Mouse (Mus musculus): ENCODE measurements around the gene Vash2.
"Not testable (repeated sequence)": the region's sequence is repeated elsewhere in the genome, so short reads cannot be mapped to it uniquely, and the experiment has no call there.

Gene Vash2

DNA sequence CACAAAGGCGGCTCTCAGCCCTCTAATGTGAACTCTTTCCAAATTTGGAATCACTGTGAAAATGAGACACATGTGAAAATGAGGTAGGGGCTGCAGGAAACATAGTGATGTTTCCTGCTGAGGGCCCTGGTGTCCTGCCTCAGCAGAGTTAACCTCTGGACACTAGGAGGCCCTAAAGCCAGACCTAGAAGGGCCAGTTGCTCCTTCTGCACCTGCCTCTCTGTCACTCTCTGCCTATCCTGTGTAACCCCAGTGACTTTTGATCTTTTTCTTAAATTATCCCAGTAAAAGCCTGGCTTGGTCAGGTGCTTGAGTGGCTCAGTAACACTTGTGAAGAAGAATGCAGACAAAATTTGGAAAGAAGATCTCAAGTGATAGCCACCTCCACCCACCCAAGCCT is 4.3 kb downstream of the Vash2 start:
- DNase-seq: no peak

DNA sequence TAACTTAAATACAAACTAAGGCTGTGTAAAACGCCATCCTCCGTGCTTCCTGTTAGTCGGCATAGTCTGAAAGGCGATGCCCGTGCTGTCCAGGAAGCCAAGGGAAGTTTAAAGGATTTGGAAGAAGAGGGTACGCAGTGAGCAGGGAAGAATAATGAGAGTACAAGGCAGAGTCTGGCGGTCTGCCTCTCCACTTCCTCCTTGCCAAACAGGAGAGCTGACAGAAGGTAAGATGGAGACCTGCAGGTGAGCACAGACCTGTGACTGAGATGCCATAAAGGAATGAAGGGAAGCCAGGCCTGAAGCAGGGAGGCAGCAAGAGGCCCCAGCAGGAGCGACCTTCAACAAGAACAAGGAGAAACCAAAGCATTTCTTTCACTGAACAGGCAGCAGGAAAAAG is 4.9 kb downstream of the Vash2 start:
- no peak for DNase-seq

DNA sequence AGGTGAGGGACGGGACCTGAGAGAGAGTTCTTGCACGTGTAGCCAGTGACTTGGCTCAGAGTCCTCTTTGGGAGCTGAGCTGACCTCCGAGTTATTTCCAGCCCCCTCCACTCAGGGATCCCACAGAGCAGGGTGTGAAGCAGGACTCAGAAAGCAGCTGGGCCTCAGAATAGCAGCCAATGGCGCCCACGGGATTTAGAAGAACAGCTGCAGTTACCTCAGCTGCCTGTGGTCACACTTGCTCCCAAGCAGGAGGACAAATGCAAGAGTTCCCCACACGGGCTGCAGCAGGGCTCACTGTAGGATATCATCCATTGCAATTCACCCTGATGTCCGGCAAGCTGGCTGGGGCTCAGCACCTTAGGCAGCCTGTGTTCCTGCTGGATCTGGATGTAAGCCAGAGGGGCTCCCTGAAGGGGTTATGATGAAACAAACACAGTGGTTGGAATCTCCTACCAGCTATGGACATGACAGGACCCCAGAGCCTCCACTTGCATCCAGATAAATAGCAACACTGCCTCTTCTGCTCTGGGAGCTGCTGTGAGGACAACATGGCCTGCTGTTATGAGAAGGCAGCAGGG is 6.4 kb downstream of the Vash2 start:
- no peak for DNase-seq

DNA sequence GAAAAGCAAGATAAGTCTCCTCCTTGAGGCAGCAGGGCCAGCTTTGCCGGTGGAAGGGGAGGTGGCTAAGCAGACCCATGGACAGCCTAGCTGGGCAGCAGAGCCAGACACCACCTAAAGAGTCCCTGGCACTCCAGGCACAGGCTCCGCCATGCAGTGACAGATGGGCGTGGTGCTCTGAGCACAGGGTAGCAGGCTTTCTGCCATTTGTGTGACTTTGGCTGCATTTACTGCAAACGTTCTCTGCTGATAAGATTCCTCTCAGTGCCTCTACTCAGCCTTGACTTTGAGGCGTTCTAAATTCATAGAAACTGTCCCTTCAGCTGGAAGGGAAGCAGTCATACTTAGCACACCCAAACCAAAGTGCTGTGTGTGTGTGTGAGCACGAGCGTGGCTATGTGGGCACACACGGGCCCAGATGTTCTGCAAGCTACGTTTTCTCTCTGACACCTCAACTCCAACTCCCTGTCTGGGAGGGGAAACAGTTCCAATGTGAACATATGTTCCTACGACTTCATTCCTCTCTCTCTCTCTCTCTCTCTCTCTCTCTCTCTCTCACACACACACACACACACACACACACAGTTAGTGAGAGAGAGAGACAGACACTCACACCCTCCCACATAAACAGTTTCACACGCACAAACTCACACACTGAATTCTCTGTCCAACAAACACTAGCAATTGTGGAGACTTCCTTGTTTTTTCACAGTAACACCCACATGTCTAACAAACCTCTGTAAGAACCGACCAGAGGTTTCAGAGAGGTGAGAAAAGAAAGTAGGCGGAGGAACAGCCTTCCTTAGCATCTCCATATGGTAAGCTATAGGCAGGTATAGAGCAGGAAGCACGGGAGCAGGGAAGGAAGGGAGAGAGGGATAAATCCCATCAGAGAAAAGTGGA is 7.1 kb downstream of the Vash2 start:
- peak; percentile 36 for DNase-seq

DNA sequence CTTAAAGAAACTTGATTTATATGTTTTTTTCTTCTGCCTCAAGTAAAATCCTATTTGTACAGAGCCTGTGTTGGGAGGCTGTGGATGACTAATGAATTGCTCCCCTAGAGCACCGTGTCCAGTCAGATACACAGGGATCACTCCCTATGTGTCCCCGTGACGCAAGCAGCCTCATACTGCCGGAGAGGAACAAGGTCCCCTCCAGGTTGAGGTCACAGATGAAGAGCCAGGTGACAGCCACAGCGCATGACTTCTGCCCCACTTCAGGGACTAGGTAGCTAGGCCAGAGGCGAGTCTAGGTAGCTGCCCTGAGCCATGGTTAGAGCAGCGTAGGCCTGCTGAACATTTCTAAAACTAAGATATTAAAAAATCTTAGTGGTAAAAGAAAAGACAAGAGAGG is 11.1 kb downstream of the Vash2 start:
- DNase-seq: no peak

DNA sequence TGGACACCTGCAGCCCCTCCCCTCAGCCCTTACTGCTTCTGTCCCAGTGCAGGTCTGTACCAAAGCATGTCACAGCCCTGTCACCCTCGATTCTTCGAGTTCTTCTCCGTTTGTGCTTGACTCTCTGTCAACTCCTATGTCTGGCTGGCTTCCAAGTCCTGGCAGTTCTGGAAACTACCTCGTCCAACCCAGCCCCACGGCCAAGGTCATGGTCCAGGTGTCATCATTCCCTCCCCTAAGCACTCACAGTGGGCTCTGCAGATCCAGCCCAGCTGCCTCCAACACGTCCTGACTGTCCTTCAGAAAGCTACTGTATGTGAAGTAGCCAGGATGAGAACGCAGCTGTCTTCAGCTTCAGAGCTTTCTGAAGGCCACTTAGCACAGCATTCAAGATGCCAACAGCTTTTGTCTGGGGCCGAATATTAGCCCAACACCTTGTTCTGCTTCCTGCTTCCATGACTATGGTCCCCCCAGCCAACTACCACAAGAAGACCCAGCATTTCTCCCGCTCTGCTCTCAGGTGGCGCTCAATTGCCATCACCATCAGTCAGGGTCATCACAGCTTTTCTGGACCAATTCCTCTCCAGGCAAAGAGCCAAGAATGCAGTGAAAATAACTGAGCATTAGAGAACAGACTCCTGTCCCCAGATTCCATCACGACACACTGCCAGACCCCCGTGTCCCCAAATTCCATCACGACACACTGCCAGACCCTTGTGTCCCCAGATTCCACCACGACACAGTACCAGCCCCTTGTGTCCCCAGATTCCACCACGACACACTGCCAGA is 13.9 kb downstream of the Vash2 start:
- no peak for DNase-seq

DNA sequence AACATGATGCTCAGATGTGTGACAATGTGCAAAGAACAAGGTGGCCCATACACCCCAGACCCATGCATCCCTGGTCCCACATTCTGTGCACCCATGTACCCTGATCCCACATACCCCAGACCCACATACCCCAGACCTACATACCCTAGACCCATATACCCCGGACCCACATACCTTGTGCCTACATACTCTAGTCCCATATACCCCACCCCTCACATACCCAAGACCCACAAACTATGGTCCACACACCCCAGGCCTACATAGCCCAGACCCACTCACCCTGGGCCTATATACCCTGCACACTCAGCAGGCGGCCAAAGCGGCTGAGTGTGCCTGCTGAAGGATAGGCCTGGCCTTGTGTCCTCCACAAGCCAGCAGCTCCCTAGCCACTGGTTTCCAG is 16.3 kb downstream of the Vash2 start:
- no peak for DNase-seq

DNA sequence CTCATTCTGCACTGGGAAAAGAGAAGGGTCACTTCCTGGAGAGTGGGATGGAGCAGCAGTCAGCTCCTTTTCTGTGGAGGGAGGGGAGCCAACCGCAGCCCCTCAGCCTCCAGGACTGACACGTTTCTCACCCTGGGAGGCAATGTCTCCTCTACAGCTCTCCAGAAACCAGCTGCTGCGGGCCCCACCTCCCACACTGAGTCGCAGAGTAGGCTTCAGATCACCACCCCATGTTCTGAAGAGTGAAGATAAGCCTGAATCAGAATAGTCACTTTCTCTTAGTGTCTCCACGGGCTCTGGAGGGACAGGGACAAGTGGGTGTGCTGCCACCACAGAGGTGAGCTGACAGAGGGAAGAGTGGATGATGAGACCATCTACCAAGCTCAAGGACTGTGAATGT is 20.3 kb downstream of the Vash2 start:
- no peak for DNase-seq

DNA sequence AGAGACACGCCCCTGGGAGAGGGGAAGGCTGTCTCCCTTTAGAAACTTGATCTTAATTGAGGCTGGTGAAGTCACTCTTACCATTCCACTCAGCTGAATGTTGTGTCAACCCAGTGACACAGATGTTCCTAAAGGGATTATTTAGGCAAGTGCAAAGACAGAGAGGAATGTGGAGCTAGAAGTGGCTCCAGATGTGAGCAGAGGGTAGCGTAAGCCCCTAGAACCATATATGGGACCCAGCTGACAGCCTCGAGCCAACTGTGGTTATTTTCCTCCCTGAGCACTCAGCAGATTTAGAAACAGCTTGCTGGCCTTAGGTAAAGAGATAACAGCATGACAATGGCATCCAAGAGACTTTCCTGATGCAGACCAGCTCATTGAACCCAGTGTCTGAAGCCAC is 26.1 kb downstream of the Vash2 start:
- no peak for DNase-seq

DNA sequence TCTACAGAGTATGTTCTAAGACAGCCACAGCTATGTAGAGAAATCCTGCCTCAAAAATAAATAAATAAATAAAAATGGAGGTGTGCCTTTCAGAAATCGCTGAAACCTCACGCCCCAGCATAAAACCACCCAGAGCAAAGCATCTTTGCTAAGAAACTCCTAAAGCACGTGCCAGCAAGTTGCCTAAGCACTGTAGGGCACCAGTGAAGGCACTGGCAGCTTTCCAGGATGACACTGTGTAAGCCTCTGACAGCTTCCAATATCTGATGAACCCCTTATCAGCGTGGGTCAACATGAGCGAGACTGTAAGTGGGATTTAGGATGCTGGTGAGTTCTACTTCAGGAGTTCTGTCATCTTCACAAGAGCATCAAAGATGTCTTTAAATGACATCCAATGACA is 28.1 kb downstream of the Vash2 start:
- no peak for DNase-seq

DNA sequence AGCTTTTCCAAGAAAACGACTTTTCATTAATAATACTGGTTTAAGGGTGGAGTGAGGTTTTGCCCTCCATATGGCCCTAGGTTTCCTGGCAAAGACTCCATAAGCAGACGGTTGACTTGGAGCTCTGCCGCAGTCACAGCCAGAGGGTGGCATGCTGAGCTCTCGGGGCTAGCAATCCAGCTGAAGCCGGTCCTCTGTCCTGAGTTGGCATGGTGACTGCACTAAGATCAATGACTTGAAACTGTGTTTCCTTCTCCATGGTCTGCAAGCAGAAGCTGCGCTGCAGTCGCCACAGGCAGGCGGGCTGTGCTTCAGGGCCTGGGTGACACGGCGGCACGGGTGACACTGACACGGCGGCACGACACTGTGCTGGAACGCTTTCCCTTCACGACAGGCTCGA is 30.2 kb downstream of the Vash2 start:
- DNase-seq: peak; percentile 65

DNA sequence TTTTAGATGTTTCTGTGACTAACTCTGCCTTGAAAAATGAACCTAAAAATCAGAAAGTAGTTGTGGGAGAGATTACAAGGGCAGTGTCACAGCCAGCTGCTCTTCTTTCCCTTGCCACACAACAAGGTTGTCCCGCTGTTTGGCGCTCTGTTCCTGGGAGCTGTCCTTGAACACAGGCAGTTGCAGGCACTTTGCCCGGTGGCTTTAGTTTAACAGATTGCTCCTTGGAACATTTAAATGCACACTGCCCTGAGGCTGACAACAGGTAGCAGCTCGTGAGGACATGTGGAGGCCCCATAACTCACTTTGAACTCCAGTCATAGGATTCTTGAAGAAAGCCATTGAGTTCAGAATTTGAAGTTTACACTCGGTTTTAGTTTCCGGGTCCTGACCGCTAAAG is 30.7 kb downstream of the Vash2 start:
- peak; percentile 44 for DNase-seq

DNA sequence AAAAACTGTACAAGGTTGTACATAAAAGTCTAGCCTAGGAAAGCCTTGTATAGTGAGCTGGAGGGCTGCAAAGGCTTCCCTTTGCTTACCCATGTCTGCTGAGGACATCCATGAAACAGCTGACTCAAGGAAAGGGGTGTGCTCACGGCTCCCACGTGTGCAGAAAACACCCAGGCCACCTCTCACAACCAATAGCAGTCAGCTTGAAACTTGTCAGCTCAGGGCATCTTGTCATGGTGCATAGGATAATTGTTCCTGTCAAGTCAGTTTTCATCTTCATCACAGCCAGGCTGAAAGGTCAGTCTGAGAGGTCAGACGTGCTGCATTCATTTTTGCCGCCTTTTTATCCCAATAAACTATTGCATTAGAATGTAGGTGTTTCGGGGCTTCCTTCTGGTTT is 31.1 kb downstream of the Vash2 start:
- DNase-seq: no peak

DNA sequence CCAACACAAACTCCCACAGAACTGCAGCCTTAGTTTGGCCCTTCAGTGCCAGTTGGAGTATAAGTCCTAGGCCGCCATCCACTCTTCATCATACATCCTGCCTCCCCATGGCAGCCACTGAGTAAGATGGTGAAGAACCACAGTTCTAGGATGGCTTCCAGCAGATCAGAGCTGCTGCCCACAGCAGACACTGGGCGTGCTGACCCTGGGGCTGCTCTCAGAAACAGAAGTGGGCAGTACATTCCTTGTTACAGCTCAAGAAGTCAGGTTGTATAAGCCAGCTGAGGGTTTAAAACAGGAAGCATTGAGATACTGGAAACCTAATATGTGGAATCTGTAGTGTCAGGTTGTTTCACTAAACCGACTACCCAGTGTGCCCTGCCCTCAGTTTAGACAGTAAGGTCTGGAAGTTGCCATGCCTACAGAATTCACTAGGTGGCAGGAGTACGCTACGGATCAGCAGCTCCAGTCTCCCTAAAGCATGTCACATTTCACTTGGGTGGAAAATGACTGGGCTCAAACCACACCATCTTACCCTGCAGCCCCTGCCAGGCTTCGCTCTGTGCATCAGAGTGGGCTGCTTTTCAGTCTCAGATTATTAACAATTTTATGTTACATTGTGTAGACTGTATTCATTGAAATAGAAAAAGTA is 34.9 kb downstream of the Vash2 start:
- DNase-seq: peak; percentile 49

DNA sequence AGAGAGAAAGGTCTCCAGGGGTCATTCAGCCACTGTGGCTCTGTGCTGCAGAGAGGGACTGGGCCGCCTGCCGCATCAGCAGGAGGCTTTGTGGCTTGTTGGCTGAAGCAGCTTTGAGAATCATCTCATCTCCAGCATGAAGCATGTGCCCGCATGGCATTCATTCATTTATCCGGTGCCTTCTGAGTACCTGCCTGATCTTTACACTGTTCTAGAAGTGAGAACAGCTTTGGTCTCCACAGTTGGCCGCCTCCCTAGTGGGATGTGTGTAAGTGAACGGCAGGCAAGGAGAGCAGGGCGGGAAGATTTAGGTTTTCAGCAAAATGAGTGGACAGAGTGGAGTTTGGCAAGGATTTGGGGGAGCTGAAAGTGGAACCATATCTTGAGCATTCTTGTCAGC is 39.3 kb downstream of the Vash2 start:
- peak; percentile 78 for DNase-seq

DNA sequence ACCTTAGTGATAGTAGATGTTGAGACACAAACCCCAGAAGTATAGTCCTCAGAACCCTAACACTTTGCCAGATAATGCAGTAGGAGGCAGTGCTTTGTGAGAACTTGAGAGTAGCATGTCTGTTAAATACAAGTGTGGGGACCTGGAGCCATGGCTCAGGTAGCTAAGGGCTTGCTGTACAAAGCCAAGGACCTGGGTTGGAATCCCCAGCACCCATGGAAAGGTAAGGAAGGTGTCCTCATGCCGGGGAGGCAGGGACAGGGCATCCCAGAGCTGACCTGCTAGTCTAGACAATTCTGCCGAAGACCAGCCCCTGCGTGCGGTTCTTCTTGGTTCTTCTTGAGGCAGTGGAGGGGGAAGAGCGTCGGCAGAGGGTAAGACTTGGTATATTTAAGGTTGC is 48.9 kb downstream of the Vash2 start:
- no peak for DNase-seq

DNA sequence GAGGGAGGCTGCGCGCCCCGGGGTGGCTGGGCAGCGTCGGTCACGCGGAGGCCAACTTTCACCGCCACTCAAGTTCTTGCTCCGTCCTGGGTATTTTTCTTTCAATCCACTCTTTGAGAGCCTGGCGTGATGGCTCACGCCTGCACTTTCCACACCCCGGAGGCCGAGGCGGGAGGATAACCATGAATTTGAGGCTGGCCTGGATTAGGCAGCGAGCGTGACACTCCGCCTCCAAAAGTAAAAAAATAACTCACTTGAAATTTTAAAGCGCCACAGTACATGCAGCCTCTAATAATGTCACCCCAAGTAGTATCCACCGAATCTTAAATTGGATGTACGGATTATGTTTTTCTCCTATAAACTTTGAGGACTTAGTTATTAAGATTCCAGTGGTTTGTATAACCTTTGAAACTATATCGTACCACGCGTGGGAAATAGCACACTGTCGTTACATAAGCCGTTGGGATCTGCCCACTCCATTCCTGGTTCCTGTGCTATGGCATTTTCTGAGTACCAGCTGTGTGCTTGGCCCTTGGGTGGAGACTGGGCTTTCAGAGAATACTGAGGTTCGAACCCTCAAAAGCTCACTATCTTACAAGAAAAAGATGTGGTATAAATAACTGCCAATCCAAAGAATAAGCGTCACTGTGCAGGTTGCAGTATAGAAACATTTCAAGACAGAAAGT is 49.9 kb downstream of the Vash2 start:
- DNase-seq: peak; percentile 61

DNA sequence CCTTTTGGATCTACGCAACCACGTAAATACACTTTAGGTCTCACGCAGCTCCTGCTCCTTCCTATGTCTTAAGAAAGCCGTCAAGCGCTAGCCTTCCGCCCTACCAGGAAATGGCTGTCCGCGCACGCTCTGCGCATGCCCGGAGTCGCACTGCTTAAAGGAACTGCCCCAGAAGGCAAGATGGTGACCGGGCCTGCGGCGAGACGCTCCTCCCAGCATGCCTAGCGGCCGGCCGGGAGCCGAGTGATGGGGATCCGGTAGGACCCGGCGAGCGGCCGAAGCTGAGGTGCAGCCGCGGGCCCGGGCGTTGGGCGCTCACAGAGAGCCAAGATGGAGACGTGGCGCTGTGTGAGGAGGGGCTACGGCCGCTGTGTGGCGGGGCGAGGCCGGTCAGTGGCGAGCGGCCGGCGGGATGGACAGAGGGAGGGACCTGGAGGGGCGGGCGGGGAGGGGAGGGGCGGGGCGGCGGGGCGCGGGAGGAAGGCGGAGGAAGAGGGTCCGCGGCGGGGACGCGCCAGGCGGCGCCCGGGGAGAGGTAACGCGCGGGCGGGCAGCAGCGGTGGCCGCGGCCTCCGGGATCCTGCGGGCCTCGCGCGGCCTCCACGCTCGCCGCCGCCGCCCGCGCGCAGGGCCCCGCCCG is 50.6 kb downstream of the Vash2 start:
- peak; percentile 98 for DNase-seq

DNA sequence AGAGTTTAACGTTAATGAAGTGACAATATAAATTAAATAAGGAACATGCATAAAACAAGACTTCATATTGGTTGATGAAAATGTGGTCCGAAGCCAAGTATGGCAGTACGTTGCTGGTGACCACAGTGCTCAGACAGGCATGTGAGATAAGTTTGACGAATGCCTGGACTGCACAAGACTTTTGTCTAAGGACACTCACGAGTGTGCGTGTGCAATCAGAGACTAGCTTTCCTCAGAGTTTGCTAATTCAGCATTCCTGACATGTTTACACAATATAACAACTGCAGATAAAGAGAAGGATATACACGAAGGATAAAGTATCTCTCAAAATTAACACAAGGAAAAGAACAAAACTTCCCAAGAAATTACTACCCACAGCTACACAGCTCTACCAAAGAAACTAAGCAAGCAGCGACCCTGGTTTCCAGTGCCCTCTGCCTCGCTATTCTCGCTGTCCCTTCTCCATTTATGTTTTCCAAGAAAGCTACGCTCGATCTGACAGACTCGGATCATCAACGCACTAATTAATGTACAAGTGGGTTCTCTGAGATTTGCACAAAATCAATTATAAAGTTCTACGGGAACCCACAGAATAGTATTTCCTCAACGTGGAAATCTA is 51.2 kb downstream of the Vash2 start:
- peak; percentile 35 for DNase-seq

DNA sequence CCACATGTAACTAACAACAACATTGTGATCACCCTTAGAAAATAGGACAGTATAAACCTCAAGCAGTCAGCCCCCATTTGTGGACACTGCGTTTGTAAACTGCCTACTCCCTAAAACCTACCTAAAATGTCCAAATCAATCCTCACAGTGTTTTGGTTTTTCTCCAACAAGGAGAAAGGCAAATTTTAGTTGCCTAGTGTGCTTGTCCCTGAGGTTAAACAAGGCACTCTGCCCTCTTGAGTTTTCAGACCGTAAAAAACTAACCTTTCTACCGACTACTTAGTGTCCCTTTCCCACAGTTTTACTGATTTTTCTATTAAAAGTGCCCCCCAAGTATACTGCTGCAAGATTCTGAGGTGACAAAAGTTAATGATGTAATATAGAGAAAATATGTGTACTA is 51.8 kb downstream of the Vash2 start:
- DNase-seq: no peak

DNA sequence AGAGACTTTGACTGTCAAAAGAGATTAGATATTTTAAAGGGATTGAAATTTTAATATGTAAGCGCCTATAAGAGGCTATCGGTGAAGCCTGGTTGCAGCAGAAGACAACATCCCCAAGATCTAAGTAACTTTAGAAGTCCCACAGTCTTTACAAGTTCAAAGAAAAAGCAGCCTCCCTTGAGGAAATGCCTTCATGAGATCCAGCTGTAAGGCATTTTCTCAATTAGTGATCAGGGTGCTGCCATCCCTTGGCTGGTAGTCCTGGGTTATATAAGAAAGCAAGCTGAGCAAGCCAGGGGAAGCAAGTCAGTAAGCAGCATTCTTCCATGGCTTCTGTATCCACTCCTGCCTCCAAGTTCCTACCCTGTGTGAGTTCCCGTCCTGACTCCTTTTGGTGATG is 54.3 kb downstream of the Vash2 start, which contains the start of gene Angel2:
Gene Angel2, plus strand, starts transcription at position 301 of the 400 bp plus-strand sequence.
- DNase-seq: not testable (repeated sequence)

Data from cerebellum, adult 11-12 months (tissue).